Mouse (Mus musculus) olfactory bulb, adult 2 months (tissue): Measurements from ENCODE around the gene Oma1.

Experiments
- CTCF ChIP-seq: fragments of 200-500 bp; IDR thresholded peaks from 2 replicates; pipeline ENCODE4 v1.5.1; 2012; ENCODE audit warnings: low read depth, mild to moderate bottlenecking, low read length, moderate library complexity; ENCODE audit not compliant: insufficient read depth
- POLR2A ChIP-seq: fragments of 200-500 bp; IDR thresholded peaks from 2 replicates; pipeline ENCODE4 v1.6.1; 2012; ENCODE audit warnings: mild to moderate bottlenecking, low read depth, low read length, moderate library complexity; ENCODE audit not compliant: insufficient read depth

DNA sequence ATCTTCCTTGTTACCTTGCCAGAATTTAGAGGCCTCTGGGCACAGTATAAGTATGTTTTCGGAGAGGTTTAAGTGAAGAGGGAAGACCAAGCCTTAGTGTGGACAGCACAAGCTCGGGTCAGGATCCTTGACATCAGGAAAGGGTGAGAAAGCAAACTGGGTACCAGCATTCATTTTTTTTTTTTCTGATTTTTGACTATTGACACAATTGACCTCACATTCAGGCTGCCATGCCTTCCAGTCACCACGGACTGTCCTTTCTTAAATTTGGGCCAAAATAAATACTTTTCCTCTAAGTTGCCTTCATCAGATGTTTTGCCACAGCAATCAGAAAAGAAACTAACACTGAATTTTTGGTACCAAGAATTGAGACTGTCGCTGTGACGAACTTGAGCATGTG is 68.6 kb downstream of the Oma1 start:
- TF ChIP-seq CTCF (no peak), POLR2A (no peak)
